Mouse (Mus musculus) CH12.LX (cell line): ENCODE data around the gene Napsa. TPM values are rescaled to one million over a fixed set of nuclear protein-coding genes. Genes with fewer than 3 reads are reported as not detected.

ENCODE experiments used
- DNase-seq: peaks from one replicate; pipeline ENCODE4 v3.0.0-alpha.2; 2013; ENCODE audit errors: extremely low read depth
- H3K27ac ChIP-seq: 2 replicates; pipeline ENCODE4 v1.5.1; 2012; ENCODE audit warnings: low read depth, mild to moderate bottlenecking, control low read depth, moderate library complexity; ENCODE audit not compliant: insufficient read depth
- H3K27me3 ChIP-seq: replicated peaks from 2 replicates; pipeline ENCODE3; 2012; ENCODE audit warnings: inconsistent platforms
- H3K36me3 ChIP-seq, 2 experiments: replicated peaks in 1 of 2; 2 replicates each; pipeline versions ENCODE3 to v1.6.1; 2012; ENCODE audit warnings: inconsistent platforms in 1 of 2, low read length in 1 of 2, mild to moderate bottlenecking in 1 of 2, mixed read lengths in 1 of 2, moderate library complexity in 1 of 2; ENCODE audit not compliant: control insufficient read depth in 1 of 2, insufficient read depth in 1 of 2
- H3K4me1 ChIP-seq, 2 experiments: 2 replicates each; pipeline ENCODE4 v1.6.1; 2012; ENCODE audit warnings: inconsistent platforms in 1 of 2, moderate library complexity in 1 of 2; ENCODE audit not compliant: insufficient read depth in 2 of 2, control insufficient read depth in 1 of 2
- H3K4me2 ChIP-seq: 2 replicates; pipeline ENCODE4 v1.6.1; 2012; ENCODE audit warnings: low read depth, mild to moderate bottlenecking, control low read depth; ENCODE audit not compliant: poor library complexity, insufficient read depth, severe bottlenecking
- H3K4me3 ChIP-seq, 3 experiments: fragments of 150-350 bp in 1 of 3; sonication (generic) in 1 of 3; replicated peaks in 1 of 3; 2 replicates each; pipeline versions ENCODE3 to v1.5.1; 2011 to 2012; ENCODE audit warnings: low read depth in 2 of 3, low read length in 2 of 3, mild to moderate bottlenecking in 2 of 3, moderate library complexity in 2 of 3, control low read depth in 1 of 3, improper control_type of control experiment in 1 of 3, inconsistent platforms in 1 of 3, mixed read lengths in 1 of 3; ENCODE audit not compliant: poor library complexity in 1 of 3
- H3K79me2 ChIP-seq: replicated peaks from 2 replicates; pipeline ENCODE4 v1.6.1; 2012; ENCODE audit warnings: mild to moderate bottlenecking, moderate library complexity; ENCODE audit not compliant: control insufficient read depth, poor library complexity, insufficient read depth, severe bottlenecking; ENCODE audit errors: extremely low read depth
- H3K9ac ChIP-seq: 2 replicates; pipeline ENCODE4 v1.6.1; 2012; ENCODE audit warnings: low read depth, mild to moderate bottlenecking, control low read depth, moderate library complexity; ENCODE audit not compliant: insufficient read depth
- H3K9me3 ChIP-seq: replicated peaks from 2 replicates; pipeline ENCODE3; 2012; ENCODE audit warnings: low read length, inconsistent platforms, mixed read lengths
- ETS1 ChIP-seq: conservative IDR thresholded peaks from 2 replicates; pipeline ENCODE4 v1.6.1; 2012; ENCODE audit warnings: low read depth, mild to moderate bottlenecking, inconsistent platforms, low read length, improper control_type of control experiment, moderate library complexity
- GABPA ChIP-seq: IDR thresholded peaks from 2 replicates; pipeline ENCODE4 v1.6.1; 2012; ENCODE audit warnings: low read depth, low read length, improper control_type of control experiment, inconsistent platforms; ENCODE audit not compliant: insufficient replicate concordance
- HCFC1 ChIP-seq: IDR thresholded peaks from 2 replicates; pipeline ENCODE4 v1.6.1; 2012; ENCODE audit warnings: low read depth, mild to moderate bottlenecking, inconsistent platforms, low read length, improper control_type of control experiment
- JUN ChIP-seq: IDR thresholded peaks from 2 replicates; pipeline ENCODE4 v1.6.1; 2011; ENCODE audit warnings: low read depth, mild to moderate bottlenecking, low read length, improper control_type of control experiment, moderate library complexity; ENCODE audit not compliant: insufficient read depth
- JUND ChIP-seq: conservative IDR thresholded peaks from 2 replicates; pipeline ENCODE4 v1.6.1; 2011; ENCODE audit warnings: low read depth, low read length, improper control_type of control experiment
- MAFK ChIP-seq: IDR thresholded peaks from 2 replicates; pipeline ENCODE4 v1.6.1; 2011; ENCODE audit warnings: low read length, improper control_type of control experiment; ENCODE audit not compliant: insufficient replicate concordance
- MAX ChIP-seq: IDR thresholded peaks from 2 replicates; pipeline ENCODE4 v1.6.1; 2011; ENCODE audit warnings: low read length, improper control_type of control experiment
- MAZ ChIP-seq: IDR thresholded peaks from 2 replicates; pipeline ENCODE4 v1.6.1; 2012; ENCODE audit warnings: low read depth, mild to moderate bottlenecking, inconsistent platforms, low read length, improper control_type of control experiment, moderate library complexity
- MEF2A ChIP-seq: IDR thresholded peaks from 2 replicates; pipeline ENCODE4 v1.6.1; 2014; ENCODE audit warnings: low read depth, mild to moderate bottlenecking, inconsistent platforms, low read length, improper control_type of control experiment, borderline replicate concordance
- MYC ChIP-seq: IDR thresholded peaks from 2 replicates; pipeline ENCODE4 v1.6.1; 2011; ENCODE audit warnings: low read depth, mild to moderate bottlenecking, improper control_type of control experiment, low read length
- NRF1 ChIP-seq: IDR thresholded peaks from 2 replicates; pipeline ENCODE4 v1.6.1; 2014; ENCODE audit warnings: low read depth, mild to moderate bottlenecking, inconsistent platforms, low read length, improper control_type of control experiment, moderate library complexity
- POLR2A ChIP-seq: IDR thresholded peaks from 2 replicates; pipeline ENCODE4 v1.6.1; 2011; ENCODE audit warnings: low read depth, mild to moderate bottlenecking, improper control_type of control experiment, low read length
- RAD21 ChIP-seq: IDR thresholded peaks from 2 replicates; pipeline ENCODE4 v1.6.1; 2011; ENCODE audit warnings: low read depth, mild to moderate bottlenecking, low read length, improper control_type of control experiment, moderate library complexity
- RCOR1 ChIP-seq: conservative IDR thresholded peaks from 2 replicates; pipeline ENCODE4 v1.6.1; 2012; ENCODE audit warnings: low read depth, mild to moderate bottlenecking, inconsistent platforms, low read length, improper control_type of control experiment
- SIN3A ChIP-seq: IDR thresholded peaks from 2 replicates; pipeline ENCODE4 v1.6.1; 2012; ENCODE audit warnings: low read length, improper control_type of control experiment, inconsistent platforms
- SMC3 ChIP-seq: IDR thresholded peaks from 2 replicates; pipeline ENCODE4 v1.6.1; 2011; ENCODE audit warnings: low read depth, low read length, improper control_type of control experiment
- TCF12 ChIP-seq: IDR thresholded peaks from 2 replicates; pipeline ENCODE4 v1.6.1; 2014; ENCODE audit warnings: low read depth, mild to moderate bottlenecking, inconsistent platforms, low read length, improper control_type of control experiment
- UBTF ChIP-seq: IDR thresholded peaks from 2 replicates; pipeline ENCODE4 v1.6.1; 2012; ENCODE audit warnings: low read depth, mild to moderate bottlenecking, inconsistent platforms, low read length, improper control_type of control experiment, moderate library complexity
- USF1 ChIP-seq: IDR thresholded peaks from 2 replicates; pipeline ENCODE4 v1.6.1; 2014; ENCODE audit warnings: low read depth, mild to moderate bottlenecking, inconsistent platforms, low read length, improper control_type of control experiment
- USF2 ChIP-seq: conservative IDR thresholded peaks from 2 replicates; pipeline ENCODE4 v1.6.1; 2011; ENCODE audit warnings: low read depth, low read length, improper control_type of control experiment
- ZKSCAN1 ChIP-seq: IDR thresholded peaks from 2 replicates; pipeline ENCODE4 v1.6.1; 2012; ENCODE audit warnings: low read depth, inconsistent platforms, low read length, improper control_type of control experiment, borderline replicate concordance
- dilution Hi-C: fragments of 300-500 bp; cut with MboI; formaldehyde crosslinking; loops from 2 replicates; pipeline ENCODE4 v1.14.3; 2020; ENCODE audit warnings: low sequenced_read_pairs; ENCODE audit not compliant: extremely low pct_unique_long_range_greater_than_20kb, extremely low pct_ligation_motif_present
- in situ Hi-C: fragments of 300-500 bp; cut with MboI; formaldehyde crosslinking; loops from 3 replicates; pipeline ENCODE4 v1.14.3; 2019; ENCODE audit warnings: low sequenced_read_pairs, low pct_ligation_motif_present, low pct_unique_long_range_greater_than_20kb, mixed read lengths
- polyA plus RNA-seq: library from polyadenylated mRNA; unstranded; fragments of >175 nt; gene quantifications from 2 replicates; pipeline ENCODE4 v1.2.1, GENCODE M21; 2012; ENCODE audit warnings: low read depth; ENCODE audit not compliant: insufficient read length
- total RNA-seq, 2 experiments: library from RNA; depleted of rRNA; stranded (reverse); fragments of 300-350 nt in 1 of 2; fragments of >200 nt in 1 of 2; gene quantifications; 2 replicates each; pipeline ENCODE4 v1.2.3; 2012 to 2014

Napsa gene
- total and polyA plus RNA-seq, 3 experiments, result 175 to 253 (median 194) TPM

DNA sequence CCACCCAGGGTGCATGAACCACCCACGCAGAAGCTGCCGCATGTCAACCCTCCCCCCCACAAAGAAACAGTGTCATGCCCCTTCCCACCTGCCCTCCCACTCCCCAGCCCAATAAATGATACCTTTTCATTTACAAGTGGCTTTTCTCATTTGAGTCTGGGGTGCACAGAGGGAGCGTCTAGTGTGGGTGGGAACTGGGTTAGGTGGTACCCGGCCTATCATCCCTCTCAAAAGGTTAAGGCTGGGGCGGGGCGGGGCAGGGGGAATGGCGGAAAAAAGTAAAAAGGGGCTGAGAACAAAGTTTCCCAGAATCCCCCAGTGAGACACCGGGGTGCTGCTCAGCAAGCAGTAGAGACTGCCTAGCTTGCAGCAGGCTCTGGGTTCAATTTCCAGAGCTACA, 32.4 kb downstream of the Napsa start:
- H3K36me3 ChIP-seq, result peaks cover 0 to 9% of the 10 kb centered on the region in 2 experiments
- H3K27me3 ChIP-seq, result no peaks in the 10 kb centered on the region
- dilution Hi-C loops, result no loop called here
- in situ Hi-C loops, result loop anchor here (5.0 kb wide), 1 partner anchor 38 kb away; no protein-coding TSS in a partner anchor
- H3K4me3 ChIP-seq, result peak overlapping the region in 2 of 3 experiments; percentile 52 to 54
- H3K27ac ChIP-seq, result no peak overlapping the region
- no peaks in the 10 kb centered on the region for H3K79me2 ChIP-seq
- H3K9ac ChIP-seq, result peak overlapping the region; percentile 57
- H3K4me2 ChIP-seq, result peak overlapping the region; percentile 81
- H3K9me3 ChIP-seq, result no peaks in the 10 kb centered on the region
- peaks cover 16 to 32% of the 10 kb centered on the region in 2 experiments for H3K4me1 ChIP-seq
- no peak for DNase-seq
- no peak for TF ChIP-seq SMC3
- TF ChIP-seq GABPA, result no peak
- TF ChIP-seq POLR2A, result no peak
- no peak for TF ChIP-seq USF1
- no peak for TF ChIP-seq RAD21

DNA sequence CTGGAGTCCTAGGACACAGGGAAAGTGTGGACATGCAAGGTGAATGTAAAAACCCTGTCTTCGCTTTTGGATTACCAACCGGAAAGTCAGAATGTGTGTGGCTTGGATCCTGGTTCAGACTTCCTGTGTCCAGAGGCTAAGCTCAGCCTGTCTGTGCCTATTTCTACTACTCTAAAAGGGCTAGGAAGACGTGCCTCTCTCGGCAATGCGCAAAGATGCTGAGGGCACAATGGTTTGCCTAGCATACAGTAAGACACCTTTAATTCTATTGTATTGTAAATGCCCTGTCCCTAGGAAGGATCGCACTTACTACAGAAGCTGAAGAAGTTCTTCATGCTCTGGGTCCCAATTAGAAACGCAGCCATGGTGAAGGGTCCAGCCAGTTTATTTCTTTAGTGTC, 33.3 kb downstream of the Napsa start:
- dilution Hi-C loops (no loop called here), in situ Hi-C loops (loop anchor here (5.0 kb wide), 1 partner anchor 37 kb away; no protein-coding TSS in a partner anchor)
- H3K9me3 ChIP-seq, result no peaks in the 10 kb centered on the region
- no peaks in the 10 kb centered on the region for H3K79me2 ChIP-seq
- TF ChIP-seq SMC3, result no peak
- TF ChIP-seq MAFK, result no peak
- no peak for TF ChIP-seq POLR2A
- TF ChIP-seq NRF1, result no peak
- no peak for TF ChIP-seq MEF2A
- TF ChIP-seq MAZ, result no peak
- TF ChIP-seq ZKSCAN1, result no peak
- no peak for TF ChIP-seq JUND
- no peak for TF ChIP-seq UBTF
- TF ChIP-seq ETS1, result no peak
- no peak for TF ChIP-seq TCF12
- TF ChIP-seq JUN, result no peak
- TF ChIP-seq HCFC1, result no peak
- no peak for TF ChIP-seq MYC
- TF ChIP-seq MAX, result no peak
- no peak for TF ChIP-seq RCOR1
- no peak for TF ChIP-seq SIN3A
- TF ChIP-seq USF2, result no peak
- H3K27ac ChIP-seq, result no peak overlapping the region
- peaks cover 16 to 34% of the 10 kb centered on the region in 2 experiments for H3K4me1 ChIP-seq
- H3K4me3 ChIP-seq, result no peak overlapping the region
- no peaks in the 10 kb centered on the region for H3K27me3 ChIP-seq
- H3K9ac ChIP-seq, result no peak overlapping the region
- no peak overlapping the region for H3K4me2 ChIP-seq
- DNase-seq, result no peak
- peaks cover 0 to 7% of the 10 kb centered on the region in 2 experiments for H3K36me3 ChIP-seq
